Mouse (Mus musculus) mature B cell (primary cell): Measurements from ENCODE around the gene Nhlrc1.

ENCODE experiments used
- in situ Hi-C: fragments of 300-500 bp; cut with MboI; formaldehyde crosslinking; loops from 2 replicates; pipeline ENCODE4 v1.14.3; 2019

The Nhlrc1 gene

GRCm38 (mm10) chr13:47001590-47001989 is 13.1 kb downstream of the Nhlrc1 start:
- in situ Hi-C loops = no loop called here

- in situ Hi-C loops = no loop called here
Observed at GRCm38 (mm10) chr13:46999498-46999897, 15.2 kb downstream of the Nhlrc1 start.

- in situ Hi-C loops = no loop called here
Observed at GRCm38 (mm10) chr13:46997355-46997754, 17.3 kb downstream of the Nhlrc1 start.

- in situ Hi-C loops = no loop called here
Observed at GRCm38 (mm10) chr13:46993274-46993551, 21.4 kb downstream of the Nhlrc1 start.

GRCm38 (mm10) chr13:46992516-46993273 is 22.0 kb downstream of the Nhlrc1 start:
- in situ Hi-C loops = no loop called here

- in situ Hi-C loops = no loop called here
Observed at GRCm38 (mm10) chr13:46990376-46991011, 24.2 kb downstream of the Nhlrc1 start.

- in situ Hi-C loops = no loop called here
Observed at GRCm38 (mm10) chr13:46987941-46988340, 26.7 kb downstream of the Nhlrc1 start.

GRCm38 (mm10) chr13:46986208-46986607 is 28.4 kb downstream of the Nhlrc1 start:
- in situ Hi-C loops = no loop called here

GRCm38 (mm10) chr13:46983878-46984277 is 30.8 kb downstream of the Nhlrc1 start:
- in situ Hi-C loops = no loop called here

- in situ Hi-C loops = no loop called here
Observed at GRCm38 (mm10) chr13:46979836-46980490, 34.7 kb downstream of the Nhlrc1 start.

- in situ Hi-C loops = no loop called here
Observed at GRCm38 (mm10) chr13:46976532-46976931, 38.1 kb downstream of the Nhlrc1 start.

- in situ Hi-C loops = no loop called here
Observed at GRCm38 (mm10) chr13:46975930-46976329, 38.7 kb downstream of the Nhlrc1 start.

- in situ Hi-C loops = no loop called here
Observed at GRCm38 (mm10) chr13:46975031-46975551, 39.6 kb downstream of the Nhlrc1 start.

- in situ Hi-C loops = no loop called here
Observed at GRCm38 (mm10) chr13:46970286-46970945, 44.2 kb downstream of the Nhlrc1 start.

- in situ Hi-C loops = no loop called here
Observed at GRCm38 (mm10) chr13:46968626-46969025, 46.0 kb downstream of the Nhlrc1 start.

GRCm38 (mm10) chr13:46967308-46967707 is 47.3 kb downstream of the Nhlrc1 start:
- in situ Hi-C loops = no loop called here
